Mouse (Mus musculus): ENCODE measurements around the gene Slc25a4.

DNA sequence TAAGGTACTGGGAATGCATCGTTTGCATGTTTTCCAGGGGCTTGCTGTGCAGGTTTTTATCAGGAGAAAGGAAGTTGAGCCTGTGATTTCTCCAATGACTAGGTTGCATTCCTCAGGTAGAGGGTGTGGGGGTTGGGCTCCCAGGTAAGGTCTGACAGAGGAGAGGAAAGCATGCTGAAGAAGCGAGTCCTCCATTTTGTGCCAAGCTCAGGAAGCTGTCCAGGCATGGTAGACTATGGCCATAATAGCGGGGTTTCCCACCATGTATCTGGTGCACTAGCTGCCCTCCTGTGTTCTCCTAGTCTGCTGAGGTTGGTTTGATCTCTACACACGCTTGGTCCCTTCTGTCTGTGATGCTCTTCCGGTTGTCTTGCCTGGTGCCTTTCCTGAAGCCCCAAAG is 13.4 kb downstream of the Slc25a4 start:
- no peak for TF ChIP-seq GATA1 (IDR thresholded peaks at IDR 0.05; ENCODE audit: borderline replicate concordance, low read length)
- TF ChIP-seq FLI1 (IDR thresholded peaks at IDR 0.05; ENCODE audit: low read length) = no peak
